Mouse (Mus musculus): Measurements from ENCODE around the gene Bbip1. TPM values are rescaled to one million over a fixed set of nuclear protein-coding genes. Genes with fewer than 3 reads are reported as not detected.
"Not testable (repeated sequence)": the region's sequence is repeated elsewhere in the genome, so short reads cannot be mapped to it uniquely, and the experiment has no call there.

The Bbip1 gene
- total RNA-seq (2021), result 10 to 100 TPM; 53.3 to 54.2 TPM

- peak; percentile 91 for DNase-seq (ENCODE audit: extremely low spot score in 1 of 2, low spot score in 1 of 2)
Measured at GRCm38 (mm10) chr19:53943802-53944785, at the start of gene Bbip1, which contains the start of gene Shoc2. Gene Bbip1 (minus strand): TSS chr19:53944627. Gene Shoc2 (plus strand): TSS chr19:53944306.

DNA sequence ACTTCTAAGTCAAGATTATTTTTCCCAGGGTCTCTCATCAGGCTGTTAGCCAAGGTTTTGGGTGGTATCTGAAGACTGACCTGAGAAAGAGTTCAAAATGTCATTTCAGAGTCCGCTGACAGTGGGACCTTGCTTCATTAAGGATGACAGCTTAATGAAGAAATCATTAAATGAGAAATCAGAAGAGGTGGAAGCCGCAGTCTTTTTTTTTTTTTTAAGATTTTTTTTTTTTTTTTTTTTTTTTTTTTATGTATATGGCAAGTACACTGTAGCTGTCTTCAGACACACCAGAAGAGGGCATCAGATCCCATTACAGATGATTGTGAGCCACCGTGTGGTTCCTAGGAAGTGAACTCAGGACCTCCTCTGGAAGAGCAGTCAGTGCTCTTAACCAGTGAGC lies 49.4 kb upstream of the Bbip1 start:
- DNase-seq (ENCODE audit: extremely low spot score in 1 of 2, low spot score in 1 of 2), result no peak

DNA sequence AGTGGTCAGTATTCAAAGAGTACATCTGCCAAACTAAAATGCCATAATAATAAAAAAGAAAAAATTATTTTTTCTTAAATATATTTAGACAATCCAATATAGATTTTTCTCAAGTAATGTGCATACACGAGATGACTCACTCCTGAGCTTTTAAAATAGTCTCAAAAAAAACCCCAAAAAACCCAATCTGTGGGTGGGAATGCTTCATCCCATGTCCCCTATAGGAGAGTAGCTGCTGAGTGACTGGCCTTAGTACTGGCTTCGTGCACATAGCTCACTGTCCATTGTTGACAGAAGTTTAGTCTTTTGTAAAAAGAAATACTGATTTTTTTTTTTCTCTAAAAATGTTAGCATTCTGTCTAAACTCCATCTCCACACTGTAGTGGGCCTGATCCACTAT lies 46.1 kb upstream of the Bbip1 start:
- DNase-seq (ENCODE audit: extremely low spot score in 1 of 2, low spot score in 1 of 2), result no peak

- no peak for DNase-seq (ENCODE audit: extremely low spot score in 1 of 2, low spot score in 1 of 2)
Measured at GRCm38 (mm10) chr19:53984628-53985027, 40.2 kb upstream of the Bbip1 start.

DNA sequence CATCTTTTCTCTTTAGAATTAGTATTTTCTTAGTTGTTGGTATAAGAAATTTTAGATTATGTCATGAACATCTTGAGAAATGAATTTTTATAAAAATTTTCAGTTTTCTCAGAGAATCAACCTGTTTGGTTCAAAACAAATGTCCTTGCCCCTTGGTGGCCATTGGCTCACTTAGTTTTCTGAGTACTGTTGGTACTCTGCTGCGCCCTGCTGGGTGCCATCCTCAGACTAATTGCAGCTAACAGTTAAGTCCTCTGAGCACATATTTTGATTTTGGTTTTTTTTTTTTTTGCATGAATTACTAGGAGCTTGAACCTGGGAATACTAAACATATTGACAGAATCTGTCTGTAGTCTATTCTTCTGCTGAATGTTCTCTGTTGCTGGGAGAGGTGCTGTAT lies 38.9 kb upstream of the Bbip1 start:
- peak in 1 of 2 experiments; percentile 21 for DNase-seq (ENCODE audit: extremely low spot score in 1 of 2, low spot score in 1 of 2)

DNA sequence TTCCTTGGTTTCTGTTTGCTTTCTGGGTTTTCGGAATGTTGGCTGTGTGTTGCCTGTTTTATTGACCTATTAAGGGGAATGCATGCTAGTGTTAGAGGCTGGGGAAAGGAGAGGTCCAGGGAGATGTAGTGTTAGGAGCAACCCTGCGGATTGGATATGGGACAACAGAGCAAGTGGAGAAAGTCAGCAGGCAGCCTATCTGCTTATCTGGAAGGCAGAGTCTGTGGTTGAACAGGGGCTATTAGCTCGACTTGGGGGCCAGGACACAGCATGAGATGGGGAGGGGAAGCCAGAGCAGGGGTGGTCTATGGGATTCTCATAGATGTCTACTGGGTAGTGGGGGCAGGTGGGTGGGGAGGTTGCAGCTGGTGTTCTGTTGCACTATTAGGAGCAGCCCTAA lies 37.6 kb upstream of the Bbip1 start:
- no peak for DNase-seq (ENCODE audit: extremely low spot score in 1 of 2, low spot score in 1 of 2)

DNA sequence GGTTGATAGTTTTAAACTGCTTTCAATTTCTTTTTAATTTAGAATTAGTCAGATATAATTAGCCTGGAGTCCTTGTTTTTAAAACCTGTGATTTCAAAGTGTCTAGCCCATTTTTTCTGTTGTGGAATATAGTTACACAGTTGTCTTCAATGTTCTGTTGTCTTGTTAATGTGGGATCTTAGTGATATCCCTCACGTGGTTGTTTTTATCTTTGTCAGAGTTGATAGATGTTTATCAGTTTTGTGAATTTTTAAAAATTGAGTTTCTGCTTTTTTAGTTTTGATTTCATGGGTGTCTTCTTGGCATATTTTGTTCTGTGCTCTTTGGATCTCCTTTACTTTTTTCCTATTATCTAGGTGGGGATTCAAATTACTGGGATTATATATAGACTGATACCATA lies 29.2 kb upstream of the Bbip1 start:
- DNase-seq (ENCODE audit: extremely low spot score in 1 of 2, low spot score in 1 of 2), result no peak

DNA sequence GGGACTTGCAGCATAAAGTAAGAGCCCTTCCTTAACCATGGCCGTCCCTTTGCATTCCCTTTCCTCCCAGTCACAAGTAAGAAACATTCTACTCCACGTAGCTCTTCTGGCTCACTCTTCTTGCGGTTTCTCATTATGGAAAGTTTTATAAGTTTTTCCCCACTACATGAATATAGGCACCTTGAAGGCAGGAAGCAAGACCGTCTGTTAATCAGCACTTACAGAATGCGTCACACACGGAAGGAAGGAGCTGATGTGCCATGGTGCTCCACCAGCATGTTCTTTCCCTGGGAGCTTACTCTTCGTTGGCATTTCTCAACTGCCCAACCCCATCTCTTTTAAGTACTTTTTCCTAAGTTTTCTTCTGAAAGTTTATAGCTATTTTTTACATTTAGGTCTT lies 27.5 kb upstream of the Bbip1 start:
- DNase-seq (ENCODE audit: extremely low spot score in 1 of 2, low spot score in 1 of 2), result no peak

DNA sequence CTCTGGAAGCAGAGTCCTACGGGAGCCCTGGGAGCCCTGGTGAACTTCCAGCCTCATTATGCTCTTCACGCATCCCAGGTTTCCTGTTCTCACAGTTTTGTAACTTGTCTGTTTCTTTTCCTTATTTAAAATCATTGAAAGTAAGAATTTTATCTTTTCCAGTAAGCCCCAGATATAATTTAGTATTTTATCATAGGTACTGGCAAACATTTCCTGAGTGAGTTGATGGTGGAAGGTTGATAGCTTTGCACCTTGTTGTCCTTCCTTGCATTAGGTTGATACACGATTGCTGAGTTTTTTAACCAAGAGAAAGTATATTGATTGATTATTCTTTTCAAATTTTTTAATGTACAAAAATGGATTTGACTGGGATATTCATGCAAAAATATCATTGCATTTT lies 24.8 kb upstream of the Bbip1 start:
- no peak for DNase-seq (ENCODE audit: extremely low spot score in 1 of 2, low spot score in 1 of 2)

GRCm38 (mm10) chr19:53964910-53965633 lies 20.6 kb upstream of the Bbip1 start:
- no peak for DNase-seq (ENCODE audit: extremely low spot score in 1 of 2, low spot score in 1 of 2)

DNA sequence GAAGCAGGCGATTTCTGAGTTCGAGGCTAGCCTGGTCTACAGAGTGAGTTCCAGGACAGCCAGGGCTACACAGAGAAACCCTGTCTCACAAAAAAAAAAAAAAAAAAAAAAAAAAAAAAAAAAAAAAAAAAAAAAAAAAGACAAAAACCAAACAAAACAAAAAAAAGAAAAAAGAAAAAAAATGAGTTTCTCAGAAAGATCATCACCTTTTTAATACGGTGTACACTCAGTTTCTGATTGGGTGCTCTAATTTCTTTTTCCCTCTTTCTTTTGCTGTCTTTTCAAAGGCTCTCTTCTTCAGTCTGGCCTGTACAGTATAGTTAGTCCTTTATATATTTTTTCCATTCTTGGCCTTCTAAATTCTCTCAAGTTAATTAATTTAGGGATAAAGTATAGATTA lies 19.9 kb upstream of the Bbip1 start:
- DNase-seq (ENCODE audit: extremely low spot score in 1 of 2, low spot score in 1 of 2), result not testable (repeated sequence)

- DNase-seq (ENCODE audit: extremely low spot score in 1 of 2, low spot score in 1 of 2), result no peak
Measured at GRCm38 (mm10) chr19:53962511-53962910, 18.1 kb upstream of the Bbip1 start.

DNA sequence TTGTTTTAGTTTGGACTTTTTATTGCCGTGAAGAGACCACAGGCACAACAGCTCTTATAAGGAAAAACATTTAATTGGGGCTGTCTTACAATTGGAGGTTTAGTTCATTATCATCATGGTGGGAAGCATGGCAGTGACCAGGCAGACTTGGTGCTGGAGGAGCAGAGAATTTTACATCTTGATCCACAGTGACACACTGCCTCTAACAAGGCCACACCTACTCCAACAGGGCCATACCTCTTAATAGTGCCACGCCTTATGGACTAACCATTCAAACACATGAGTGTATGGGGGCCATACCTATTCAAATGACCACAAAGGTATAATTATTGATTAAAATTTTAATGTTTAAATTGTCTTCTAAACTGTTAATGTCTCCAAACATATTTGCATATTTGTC lies 13.1 kb upstream of the Bbip1 start:
- DNase-seq (ENCODE audit: extremely low spot score in 1 of 2, low spot score in 1 of 2), result no peak

DNA sequence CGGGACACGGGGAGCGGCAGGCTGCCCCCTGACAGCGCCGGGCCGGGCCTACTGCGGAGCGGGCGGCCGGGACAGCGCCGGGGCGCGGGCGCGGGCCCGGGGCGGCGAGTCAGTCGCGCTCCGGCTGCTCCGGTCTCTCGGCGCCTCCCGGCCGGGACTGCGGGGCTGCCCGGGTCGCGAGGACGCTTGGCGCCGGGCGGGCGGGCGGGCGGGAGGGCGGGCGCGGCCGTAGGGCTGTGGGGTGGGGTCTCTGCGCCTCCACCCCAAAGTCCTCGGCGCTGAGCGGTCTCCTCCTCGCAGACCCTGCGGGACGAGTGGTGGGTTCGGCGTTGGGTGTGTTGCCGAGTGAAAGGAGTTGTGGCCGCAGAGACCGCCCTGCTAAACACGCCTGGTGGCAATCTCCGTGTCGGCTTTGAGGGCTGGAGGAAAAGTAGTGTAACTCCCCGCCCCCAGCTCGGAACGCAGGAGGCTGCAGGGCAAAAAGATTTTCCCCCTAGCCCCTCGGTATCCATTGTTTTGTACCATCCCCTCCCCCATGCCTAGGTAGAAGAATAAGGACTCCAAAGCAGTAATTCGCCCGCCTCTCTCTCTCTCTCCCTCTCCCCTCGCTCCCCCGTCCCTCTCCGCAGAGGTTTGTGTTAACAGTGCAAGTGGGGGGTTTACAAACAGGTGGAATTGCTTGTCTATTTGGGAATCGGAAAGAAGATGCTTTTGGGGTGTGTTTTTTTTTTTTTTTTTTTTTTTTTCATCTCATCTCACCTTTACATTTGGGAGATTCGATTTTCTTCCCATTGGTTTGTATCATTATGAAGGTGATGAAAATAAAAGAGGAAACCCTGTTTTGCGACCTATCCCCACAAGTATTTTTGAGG lies 980 bp upstream of the Bbip1 start:
- peak in 1 of 2 experiments; percentile 26 for DNase-seq (ENCODE audit: extremely low spot score in 1 of 2, low spot score in 1 of 2)

- DNase-seq (ENCODE audit: extremely low spot score in 1 of 2, low spot score in 1 of 2), result no peak
Measured at GRCm38 (mm10) chr19:53944786-53945169, 351 bp upstream of the Bbip1 start.

GRCm38 (mm10) chr19:53942342-53942741 lies 2.1 kb downstream of the Bbip1 start:
- no peak for DNase-seq (ENCODE audit: extremely low spot score in 1 of 2, low spot score in 1 of 2)

DNA sequence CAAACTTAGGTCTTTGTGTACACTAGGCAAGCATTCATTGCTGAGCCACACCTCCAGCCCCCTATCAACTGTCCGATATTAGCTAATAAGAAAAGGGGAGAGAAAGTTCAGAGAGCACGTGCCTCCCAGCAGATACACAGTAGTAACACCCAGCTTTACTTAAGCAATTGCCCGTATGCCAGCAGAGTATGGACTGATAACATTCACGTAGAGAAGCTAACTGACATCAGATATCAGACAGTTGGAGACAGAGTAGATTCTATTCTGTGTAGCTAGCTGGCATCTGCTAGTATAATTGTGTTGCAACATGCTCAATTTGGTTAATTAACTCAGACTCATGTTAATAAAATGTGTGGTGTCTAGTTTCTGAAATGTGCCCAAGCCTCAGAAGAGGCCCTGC lies 3.3 kb downstream of the Bbip1 start:
- DNase-seq (ENCODE audit: extremely low spot score in 1 of 2, low spot score in 1 of 2), result no peak

- no peak for DNase-seq (ENCODE audit: extremely low spot score in 1 of 2, low spot score in 1 of 2)
Measured at GRCm38 (mm10) chr19:53939467-53939866, 5.0 kb downstream of the Bbip1 start.

- no peak for DNase-seq (ENCODE audit: extremely low spot score in 1 of 2, low spot score in 1 of 2)
Measured at GRCm38 (mm10) chr19:53934046-53934445, 10.4 kb downstream of the Bbip1 start.

GRCm38 (mm10) chr19:53933050-53933449 lies 11.4 kb downstream of the Bbip1 start:
- no peak for DNase-seq (ENCODE audit: extremely low spot score in 1 of 2, low spot score in 1 of 2)

DNA sequence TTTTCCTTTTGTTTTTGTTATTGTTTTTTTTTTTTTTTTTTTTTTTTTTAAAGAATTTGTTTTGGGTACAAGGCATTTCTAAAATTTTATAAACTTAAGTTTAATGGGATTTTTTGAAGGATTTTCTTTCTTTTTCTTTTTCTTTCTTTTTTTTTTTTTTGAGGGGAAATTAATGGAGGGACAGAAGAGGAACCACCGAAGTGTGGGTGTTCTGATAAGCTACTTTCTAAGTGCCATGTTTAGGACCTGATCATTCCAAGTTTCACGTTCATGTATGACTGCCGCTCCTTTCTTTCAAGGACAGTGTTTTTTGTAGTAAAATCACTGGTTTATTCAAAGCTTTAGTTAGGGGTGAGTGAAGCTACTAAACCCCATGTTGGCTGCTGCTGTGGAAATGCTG lies 15.2 kb downstream of the Bbip1 start:
- DNase-seq (ENCODE audit: extremely low spot score in 1 of 2, low spot score in 1 of 2), result no peak

Data from layer of hippocampus, postnatal 25 days (tissue).